Mouse (Mus musculus): Measurements from ENCODE around the gene Vps41. TPM values are rescaled to one million over a fixed set of nuclear protein-coding genes. Genes with fewer than 3 reads are reported as not detected.

Vps41 gene
- polyA plus RNA-seq, 1 experiment from 2014 or later = 45.5 TPM

- no peaks in the 10 kb centered on the region for H3K27me3 ChIP-seq (replicated peaks; ENCODE audit: control insufficient read depth, insufficient read depth, low read length)
- H3K4me3 ChIP-seq (ENCODE audit: low read depth, low read length) = no peak overlapping the region
- H3K9me3 ChIP-seq (ENCODE audit: control insufficient read depth) = no peaks in the 10 kb centered on the region
- H3K27ac ChIP-seq (ENCODE audit: low read depth, low read length) = no peak overlapping the region
- no peaks in the 10 kb centered on the region for H3K36me3 ChIP-seq (ENCODE audit: control insufficient read depth, insufficient read depth)
- WGBS = 46% methylated on average over 2 of the region's 2 CpGs
- no peak overlapping the region for H3K4me2 ChIP-seq (replicated peaks; ENCODE audit: low read depth)
- no peak for TF ChIP-seq CTCF (IDR thresholded peaks at IDR 0.05; ENCODE audit: low read depth)
- no peak overlapping the region for H3K9ac ChIP-seq (ENCODE audit: low read depth, low read length)
- H3K4me1 ChIP-seq (replicated peaks; ENCODE audit: control insufficient read depth, insufficient read depth, low read length) = no peaks in the 10 kb centered on the region
- ATAC-seq = no peak
Observed at GRCm38 (mm10) chr13:18767893-18768292, 50.8 kb downstream of the Vps41 start.

GRCm38 (mm10) chr13:18768495-18768894 lies 51.4 kb downstream of the Vps41 start:
- Histone ChIP-seq H3K27ac (ENCODE audit: low read depth, low read length) (no peak overlapping the region), H3K9ac (ENCODE audit: low read depth, low read length) (no peak overlapping the region), H3K4me2 (replicated peaks; ENCODE audit: low read depth) (no peak overlapping the region), H3K27me3 (replicated peaks; ENCODE audit: control insufficient read depth, insufficient read depth, low read length) (no peaks in the 10 kb centered on the region), H3K9me3 (ENCODE audit: control insufficient read depth) (no peaks in the 10 kb centered on the region), H3K36me3 (ENCODE audit: control insufficient read depth, insufficient read depth) (no peaks in the 10 kb centered on the region), H3K4me1 (replicated peaks; ENCODE audit: control insufficient read depth, insufficient read depth, low read length) (no peaks in the 10 kb centered on the region), H3K4me3 (ENCODE audit: low read depth, low read length) (no peak overlapping the region)
- ATAC-seq = no peak
- TF ChIP-seq CTCF (IDR thresholded peaks at IDR 0.05; ENCODE audit: low read depth) = no peak
- 64% methylated on average over 3 of the region's 3 CpGs for WGBS

- no peak for ATAC-seq
- Histone ChIP-seq H3K4me3 (ENCODE audit: low read depth, low read length) (no peak overlapping the region), H3K4me2 (replicated peaks; ENCODE audit: low read depth) (no peak overlapping the region), H3K27ac (ENCODE audit: low read depth, low read length) (no peak overlapping the region), H3K9me3 (ENCODE audit: control insufficient read depth) (no peaks in the 10 kb centered on the region), H3K36me3 (ENCODE audit: control insufficient read depth, insufficient read depth) (no peaks in the 10 kb centered on the region), H3K4me1 (replicated peaks; ENCODE audit: control insufficient read depth, insufficient read depth, low read length) (no peaks in the 10 kb centered on the region), H3K9ac (ENCODE audit: low read depth, low read length) (no peak overlapping the region), H3K27me3 (replicated peaks; ENCODE audit: control insufficient read depth, insufficient read depth, low read length) (no peaks in the 10 kb centered on the region)
- TF ChIP-seq CTCF (IDR thresholded peaks at IDR 0.05; ENCODE audit: low read depth) = no peak
- WGBS = 84% methylated on average over 8 of the region's 8 CpGs
Observed at GRCm38 (mm10) chr13:18773437-18774198, 56.5 kb downstream of the Vps41 start.

GRCm38 (mm10) chr13:18781250-18781649 lies 64.2 kb downstream of the Vps41 start:
- no peak for ATAC-seq
- WGBS = 73% methylated on average over 2 of the region's 2 CpGs
- H3K9ac ChIP-seq (ENCODE audit: low read depth, low read length) = no peak overlapping the region
- H3K4me1 ChIP-seq (replicated peaks; ENCODE audit: control insufficient read depth, insufficient read depth, low read length) = no peaks in the 10 kb centered on the region
- no peak overlapping the region for H3K4me3 ChIP-seq (ENCODE audit: low read depth, low read length)
- no peaks in the 10 kb centered on the region for H3K36me3 ChIP-seq (ENCODE audit: control insufficient read depth, insufficient read depth)
- H3K27ac ChIP-seq (ENCODE audit: low read depth, low read length) = no peak overlapping the region
- TF ChIP-seq CTCF (IDR thresholded peaks at IDR 0.05; ENCODE audit: low read depth) = no peak
- H3K9me3 ChIP-seq (ENCODE audit: control insufficient read depth) = no peaks in the 10 kb centered on the region
- no peak overlapping the region for H3K4me2 ChIP-seq (replicated peaks; ENCODE audit: low read depth)
- no peaks in the 10 kb centered on the region for H3K27me3 ChIP-seq (replicated peaks; ENCODE audit: control insufficient read depth, insufficient read depth, low read length)

GRCm38 (mm10) chr13:18785702-18786101 lies 68.6 kb downstream of the Vps41 start:
- TF ChIP-seq CTCF (IDR thresholded peaks at IDR 0.05; ENCODE audit: low read depth) = no peak
- Histone ChIP-seq H3K9me3 (ENCODE audit: control insufficient read depth) (no peaks in the 10 kb centered on the region), H3K36me3 (ENCODE audit: control insufficient read depth, insufficient read depth) (0 out of 2 replicates have a peak, but pooled peaks cover 4% of the 10 kb centered on the region), H3K4me3 (ENCODE audit: low read depth, low read length) (no peak overlapping the region), H3K27ac (ENCODE audit: low read depth, low read length) (no peak overlapping the region), H3K9ac (ENCODE audit: low read depth, low read length) (no peak overlapping the region), H3K4me1 (replicated peaks; ENCODE audit: control insufficient read depth, insufficient read depth, low read length) (no peaks in the 10 kb centered on the region), H3K4me2 (replicated peaks; ENCODE audit: low read depth) (no peak overlapping the region), H3K27me3 (replicated peaks; ENCODE audit: control insufficient read depth, insufficient read depth, low read length) (no peaks in the 10 kb centered on the region)
- WGBS = 71% methylated on average over 1 of the region's 1 CpGs
- ATAC-seq = no peak

GRCm38 (mm10) chr13:18788040-18788439 lies 71.0 kb downstream of the Vps41 start:
- no peaks in the 10 kb centered on the region for H3K27me3 ChIP-seq (replicated peaks; ENCODE audit: control insufficient read depth, insufficient read depth, low read length)
- WGBS = 83% methylated on average over 4 of the region's 4 CpGs
- no peak for TF ChIP-seq CTCF (IDR thresholded peaks at IDR 0.05; ENCODE audit: low read depth)

More at GRCm38 (mm10) chr13:18788040-18788439, 71.0 kb downstream of the Vps41 start:
- Histone ChIP-seq H3K27ac (ENCODE audit: low read depth, low read length) (no peak overlapping the region), H3K4me2 (replicated peaks; ENCODE audit: low read depth) (no peak overlapping the region), H3K9me3 (ENCODE audit: control insufficient read depth) (no peaks in the 10 kb centered on the region), H3K4me3 (ENCODE audit: low read depth, low read length) (no peak overlapping the region), H3K4me1 (replicated peaks; ENCODE audit: control insufficient read depth, insufficient read depth, low read length) (no peaks in the 10 kb centered on the region), H3K9ac (ENCODE audit: low read depth, low read length) (no peak overlapping the region), H3K36me3 (ENCODE audit: control insufficient read depth, insufficient read depth) (0 out of 2 replicates have a peak, but pooled peaks cover 4% of the 10 kb centered on the region)
- no peak for ATAC-seq

All from intestine, postnatal 0 days (tissue).